Mouse (Mus musculus): ENCODE results near the gene Rangrf. TPM values are rescaled to one million over a fixed set of nuclear protein-coding genes. Genes with fewer than 3 reads are reported as not detected.
"Not testable (repeated sequence)": the region's sequence is repeated elsewhere in the genome, so short reads cannot be mapped to it uniquely, and the experiment has no call there.

The Rangrf gene
- polyA plus RNA-seq, 1 experiment from 2014 or later, result 71.8 TPM

DNA sequence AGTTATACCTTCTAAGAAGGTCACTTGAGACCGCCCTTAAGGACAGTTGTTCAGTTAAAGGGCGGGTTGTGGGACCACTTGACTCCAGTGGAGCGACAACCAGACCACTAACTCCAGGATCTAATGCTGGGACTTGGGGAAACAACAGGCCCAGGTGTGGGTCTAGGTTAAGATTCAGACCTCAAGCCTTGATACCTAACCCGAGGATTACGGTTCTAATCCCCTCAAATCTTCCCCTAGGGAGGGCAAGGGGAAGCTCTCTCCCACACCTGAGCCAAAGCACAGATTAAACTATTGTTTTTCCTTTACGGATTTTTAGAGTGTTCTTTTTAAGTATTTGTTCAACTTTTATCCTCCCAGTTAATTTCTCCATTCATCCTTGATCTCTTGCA is 930 bp downstream of the Rangrf start:
- Histone ChIP-seq H3K4me3 (ENCODE audit: control insufficient read depth in 1 of 2, insufficient read depth in 1 of 2, low read depth in 1 of 2, low read length in 2 of 2) (peak overlapping the region; percentile 48 to 61), H3K9ac (ENCODE audit: low read length) (peak overlapping the region; percentile 60), H3K27me3 (ENCODE audit: control insufficient read depth, insufficient read depth, low read length) (no peaks in the 10 kb centered on the region), H3K27ac (replicated peaks in 1 of 2; ENCODE audit: control insufficient read depth in 1 of 2, insufficient read depth in 1 of 2, low read depth in 2 of 2, low read length in 2 of 2) (no peak overlapping the region), H3K4me2 (ENCODE audit: low read length) (peak overlapping the region; percentile 76), H3K4me1 (ENCODE audit: control insufficient read depth in 2 of 2, insufficient read depth in 2 of 2, low read length in 2 of 2) (peaks cover 27 to 29% of the 10 kb centered on the region in 2 experiments), H3K36me3 (ENCODE audit: control insufficient read depth, insufficient read depth, low read length) (no peaks in the 10 kb centered on the region), H3K9me3 (ENCODE audit: control insufficient read depth, low read length) (no peaks in the 10 kb centered on the region)
- ATAC-seq (ENCODE audit: insufficient number of reproducible peaks, insufficient read depth, low FRiP score, low read depth), result no peak
- 26% methylated on average over 6 of the region's 6 CpGs for WGBS

DNA sequence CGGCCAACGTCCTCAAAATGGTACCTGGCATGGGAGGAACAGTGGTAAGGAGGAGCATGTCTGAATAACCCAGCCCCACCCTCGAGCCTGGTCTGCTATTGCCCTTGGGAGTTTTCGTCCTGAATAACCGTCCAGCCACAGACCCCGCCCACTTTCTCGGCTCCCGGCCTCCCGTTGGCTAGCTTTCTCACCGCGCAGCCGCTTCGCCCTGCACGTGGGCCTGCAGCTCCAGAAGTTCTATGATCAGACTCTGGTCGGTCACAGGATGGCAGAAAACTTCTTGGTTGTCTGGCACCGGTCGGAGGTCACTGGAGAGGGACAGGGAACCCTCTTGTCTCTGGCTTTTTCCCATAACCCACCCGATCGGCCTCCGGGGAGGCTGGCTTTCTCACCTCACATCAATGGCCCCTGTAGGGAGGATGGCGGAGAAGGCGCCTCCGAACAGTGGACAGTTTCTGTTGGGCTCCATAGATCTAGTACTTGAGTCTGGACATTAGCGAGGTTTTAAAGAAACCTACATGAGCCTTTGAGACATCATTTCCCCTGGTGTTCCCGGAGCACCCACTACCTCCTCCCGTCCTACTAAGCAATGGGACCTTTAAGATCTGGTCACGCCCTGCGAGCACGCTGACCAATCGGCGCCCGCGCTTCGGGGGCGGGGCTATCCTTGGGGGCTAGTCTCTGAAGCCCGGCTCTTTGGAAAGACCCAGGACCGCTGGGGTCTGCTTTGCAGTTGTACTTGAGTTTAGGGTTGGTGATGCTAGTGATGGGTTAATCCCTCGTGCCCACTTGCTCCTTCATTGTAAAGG is 1.5 kb downstream of the Rangrf start:
- not testable (repeated sequence) for H3K36me3 ChIP-seq (ENCODE audit: control insufficient read depth, insufficient read depth, low read length); H3K9me3 ChIP-seq (ENCODE audit: control insufficient read depth, low read length); H3K27me3 ChIP-seq (ENCODE audit: control insufficient read depth, insufficient read depth, low read length)
- Histone ChIP-seq H3K27ac (replicated peaks in 1 of 2; ENCODE audit: control insufficient read depth in 1 of 2, insufficient read depth in 1 of 2, low read depth in 2 of 2, low read length in 2 of 2) (peak overlapping the region; percentile 26 to 49; a peak in 1 of 4 replicates), H3K4me3 (ENCODE audit: control insufficient read depth in 1 of 2, insufficient read depth in 1 of 2, low read depth in 1 of 2, low read length in 2 of 2) (peak overlapping the region; percentile 48 to 61), H3K4me1 (ENCODE audit: control insufficient read depth in 2 of 2, insufficient read depth in 2 of 2, low read length in 2 of 2) (peaks cover 28 to 29% of the 10 kb centered on the region in 2 experiments), H3K4me2 (ENCODE audit: low read length) (peak overlapping the region; percentile 76), H3K9ac (ENCODE audit: low read length) (peak overlapping the region; percentile 64)
- under 1% methylated on average over 37 of the region's 38 CpGs for WGBS
- ATAC-seq (ENCODE audit: insufficient number of reproducible peaks, insufficient read depth, low FRiP score, low read depth), result peak; percentile 77

DNA sequence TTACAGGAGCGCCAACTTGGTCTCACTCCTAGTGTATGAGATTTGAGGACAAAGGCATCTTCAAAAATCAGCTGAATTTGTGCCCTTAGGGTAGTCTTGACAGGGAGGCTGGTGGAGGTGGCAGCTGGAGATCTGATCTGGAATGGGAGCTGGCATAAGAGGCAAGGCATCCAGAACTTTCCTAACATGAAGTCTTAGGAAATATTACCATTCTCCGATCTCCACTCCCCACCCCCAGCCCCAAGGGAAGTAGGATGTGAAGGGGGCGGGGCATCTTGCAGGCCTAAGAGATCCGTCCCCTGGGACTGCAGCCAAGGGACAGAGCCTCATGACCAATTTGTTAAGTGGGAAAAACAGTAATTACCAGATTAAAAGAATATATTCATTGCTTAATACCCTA is 4.8 kb downstream of the Rangrf start:
- H3K4me3 ChIP-seq (ENCODE audit: control insufficient read depth in 1 of 2, insufficient read depth in 1 of 2, low read depth in 1 of 2, low read length in 2 of 2), result no peak overlapping the region
- no peak for ATAC-seq (ENCODE audit: insufficient number of reproducible peaks, insufficient read depth, low FRiP score, low read depth)
- no peak overlapping the region for H3K9ac ChIP-seq (ENCODE audit: low read length)
- no peaks in the 10 kb centered on the region for H3K9me3 ChIP-seq (ENCODE audit: control insufficient read depth, low read length)
- H3K4me1 ChIP-seq (ENCODE audit: control insufficient read depth in 2 of 2, insufficient read depth in 2 of 2, low read length in 2 of 2), result peaks cover 33 to 37% of the 10 kb centered on the region in 2 experiments
- no peak overlapping the region for H3K4me2 ChIP-seq (ENCODE audit: low read length)
- no peaks in the 10 kb centered on the region for H3K36me3 ChIP-seq (ENCODE audit: control insufficient read depth, insufficient read depth, low read length)
- 63% methylated on average over 4 of the region's 4 CpGs for WGBS
- H3K27ac ChIP-seq (replicated peaks in 1 of 2; ENCODE audit: control insufficient read depth in 1 of 2, insufficient read depth in 1 of 2, low read depth in 2 of 2, low read length in 2 of 2), result no peak overlapping the region
- no peaks in the 10 kb centered on the region for H3K27me3 ChIP-seq (ENCODE audit: control insufficient read depth, insufficient read depth, low read length)

DNA sequence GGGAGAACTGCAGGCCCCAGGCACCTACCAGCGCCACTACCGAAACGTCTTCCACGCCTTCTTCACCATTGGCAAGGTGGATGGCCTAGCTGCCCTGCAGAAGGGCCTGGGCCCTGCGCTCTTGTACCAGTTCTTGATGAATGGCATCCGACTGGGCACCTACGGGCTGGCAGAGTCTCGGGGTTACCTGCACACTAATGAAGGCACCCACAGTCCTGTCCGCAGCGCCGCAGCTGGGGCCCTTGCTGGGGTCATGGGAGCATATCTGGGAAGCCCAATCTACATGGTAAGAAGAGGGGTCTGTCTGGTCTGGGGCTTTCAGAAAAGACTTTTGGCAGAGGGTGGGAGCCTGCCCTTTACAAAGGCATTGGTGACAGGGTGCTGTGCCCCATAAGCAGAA is 6.2 kb downstream of the Rangrf start:
- WGBS, result 85% methylated on average over 11 of the region's 11 CpGs
- no peak for ATAC-seq (ENCODE audit: insufficient number of reproducible peaks, insufficient read depth, low FRiP score, low read depth)
- H3K4me1 ChIP-seq (ENCODE audit: control insufficient read depth in 2 of 2, insufficient read depth in 2 of 2, low read length in 2 of 2), result peaks cover 29 to 37% of the 10 kb centered on the region in 2 experiments
- no peak overlapping the region for H3K9ac ChIP-seq (ENCODE audit: low read length)
- H3K27me3 ChIP-seq (ENCODE audit: control insufficient read depth, insufficient read depth, low read length), result no peaks in the 10 kb centered on the region
- no peak overlapping the region for H3K4me2 ChIP-seq (ENCODE audit: low read length)
- no peak overlapping the region for H3K4me3 ChIP-seq (ENCODE audit: control insufficient read depth in 1 of 2, insufficient read depth in 1 of 2, low read depth in 1 of 2, low read length in 2 of 2)
- no peak overlapping the region for H3K27ac ChIP-seq (replicated peaks in 1 of 2; ENCODE audit: control insufficient read depth in 1 of 2, insufficient read depth in 1 of 2, low read depth in 2 of 2, low read length in 2 of 2)
- H3K36me3 ChIP-seq (ENCODE audit: control insufficient read depth, insufficient read depth, low read length), result no peaks in the 10 kb centered on the region
- H3K9me3 ChIP-seq (ENCODE audit: control insufficient read depth, low read length), result no peaks in the 10 kb centered on the region

DNA sequence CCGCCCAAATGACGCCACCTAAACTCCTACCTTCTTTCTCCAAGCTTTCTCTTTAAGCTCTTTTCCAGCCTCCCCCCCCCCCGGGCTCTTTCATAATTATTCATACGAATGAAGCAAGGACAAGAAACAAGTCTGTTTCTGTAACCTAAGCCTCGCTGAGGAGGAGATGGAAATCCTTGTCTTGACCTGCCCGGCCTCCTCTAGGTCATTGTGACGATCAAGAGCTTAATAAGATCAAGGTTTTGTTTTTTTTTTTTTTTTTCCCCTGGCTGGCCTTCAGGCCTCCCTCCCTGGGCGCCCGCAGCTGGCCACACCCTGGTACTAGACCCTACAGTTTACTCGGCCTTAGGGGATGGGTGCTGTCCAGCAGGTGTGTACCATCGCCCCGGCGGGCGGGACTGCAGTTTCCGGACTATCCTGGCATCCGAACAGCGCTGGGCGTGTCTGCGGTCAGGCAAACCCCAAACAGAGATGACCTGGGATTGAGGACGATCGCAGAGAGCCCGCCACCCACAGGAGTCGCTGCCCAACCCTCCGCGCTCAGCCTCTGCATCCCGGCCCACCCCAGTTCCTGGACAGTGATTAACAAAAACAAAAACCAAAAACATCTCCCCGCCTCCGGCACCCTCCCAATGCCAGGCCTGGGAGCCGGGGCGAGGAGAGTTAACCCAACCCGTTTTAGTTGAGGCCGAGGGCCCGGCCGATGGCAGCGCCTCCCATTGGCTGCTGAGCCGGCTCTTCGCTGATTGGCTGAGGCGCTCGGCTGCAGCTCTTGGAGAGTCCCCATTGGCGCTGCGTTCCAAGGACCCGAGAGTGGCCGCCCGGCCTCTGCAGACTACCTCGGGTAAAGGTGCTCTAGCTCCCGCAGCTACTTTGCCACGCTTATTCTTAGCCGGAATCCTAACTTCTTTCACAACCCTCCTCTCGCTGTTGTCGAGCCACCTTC is 7.4 kb downstream of the Rangrf start, which contains the start of gene Slc25a35:
TSS of gene Slc25a35 (plus strand) at position 795 of the 946 bp plus-strand sequence.
- peaks cover 24 to 32% of the 10 kb centered on the region in 2 experiments for H3K4me1 ChIP-seq (ENCODE audit: control insufficient read depth in 2 of 2, insufficient read depth in 2 of 2, low read length in 2 of 2)
- H3K4me2 ChIP-seq (ENCODE audit: low read length), result peak within 1 kb of the TSS; percentile 90
- no peak within 1 kb of the TSS for H3K27ac ChIP-seq (replicated peaks in 1 of 2; ENCODE audit: control insufficient read depth in 1 of 2, insufficient read depth in 1 of 2, low read depth in 2 of 2, low read length in 2 of 2)
- ATAC-seq (ENCODE audit: insufficient number of reproducible peaks, insufficient read depth, low FRiP score, low read depth), result peak; percentile 86
- peak within 1 kb of the TSS; percentile 56 to 61 for H3K4me3 ChIP-seq (ENCODE audit: control insufficient read depth in 1 of 2, insufficient read depth in 1 of 2, low read depth in 1 of 2, low read length in 2 of 2)
- H3K9me3 ChIP-seq (ENCODE audit: control insufficient read depth, low read length), result no peaks in the 10 kb centered on the region
- peak within 1 kb of the TSS; percentile 70 for H3K9ac ChIP-seq (ENCODE audit: low read length)
- no peaks in the 10 kb centered on the region for H3K36me3 ChIP-seq (ENCODE audit: control insufficient read depth, insufficient read depth, low read length)
- H3K27me3 ChIP-seq (ENCODE audit: control insufficient read depth, insufficient read depth, low read length), result no peaks in the 10 kb centered on the region
- WGBS, result 1% methylated on average over 50 of the region's 50 CpGs

DNA sequence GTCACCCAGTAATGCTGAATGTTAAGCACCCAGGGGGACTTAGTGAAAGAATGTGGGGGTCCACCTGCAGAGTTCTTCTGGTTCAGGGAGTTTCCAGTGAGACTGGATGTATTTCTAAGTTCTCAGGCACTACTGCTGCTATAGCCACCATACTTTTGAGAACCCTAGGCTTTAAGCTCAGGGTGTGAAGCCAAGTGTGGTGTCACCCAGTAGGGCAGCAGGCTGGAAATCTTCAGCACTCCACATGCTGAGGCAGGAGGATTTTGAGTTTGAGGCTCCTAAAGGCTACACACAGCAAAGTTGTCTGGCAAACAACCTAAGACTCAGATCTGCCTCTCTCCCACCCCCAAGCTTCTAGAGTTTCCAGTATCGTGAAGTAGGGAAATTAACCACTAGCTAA is 8.4 kb downstream of the Rangrf start:
- Histone ChIP-seq H3K36me3 (ENCODE audit: control insufficient read depth, insufficient read depth, low read length) (no peaks in the 10 kb centered on the region), H3K27ac (replicated peaks in 1 of 2; ENCODE audit: control insufficient read depth in 1 of 2, insufficient read depth in 1 of 2, low read depth in 2 of 2, low read length in 2 of 2) (no peak overlapping the region), H3K9ac (ENCODE audit: low read length) (0 out of 2 replicates have a peak overlapping the region, but pooled peaks have one; percentile 70), H3K27me3 (ENCODE audit: control insufficient read depth, insufficient read depth, low read length) (no peaks in the 10 kb centered on the region), H3K4me3 (ENCODE audit: control insufficient read depth in 1 of 2, insufficient read depth in 1 of 2, low read depth in 1 of 2, low read length in 2 of 2) (no peak overlapping the region), H3K4me2 (ENCODE audit: low read length) (0 out of 2 replicates have a peak overlapping the region, but pooled peaks have one; percentile 90), H3K4me1 (ENCODE audit: control insufficient read depth in 2 of 2, insufficient read depth in 2 of 2, low read length in 2 of 2) (peaks cover 17 to 26% of the 10 kb centered on the region in 2 experiments), H3K9me3 (ENCODE audit: control insufficient read depth, low read length) (no peaks in the 10 kb centered on the region)
- WGBS, result 24% methylated on average over 1 of the region's 1 CpGs
- ATAC-seq (ENCODE audit: insufficient number of reproducible peaks, insufficient read depth, low FRiP score, low read depth), result no peak

GRCm38 (mm10) chr11:68965845-68966244 is 9.1 kb downstream of the Rangrf start:
- 29% methylated on average over 3 of the region's 3 CpGs for WGBS
- Histone ChIP-seq H3K27me3 (ENCODE audit: control insufficient read depth, insufficient read depth, low read length) (no peaks in the 10 kb centered on the region), H3K4me1 (ENCODE audit: control insufficient read depth in 2 of 2, insufficient read depth in 2 of 2, low read length in 2 of 2) (peaks cover 10 to 19% of the 10 kb centered on the region in 2 experiments), H3K4me3 (ENCODE audit: control insufficient read depth in 1 of 2, insufficient read depth in 1 of 2, low read depth in 1 of 2, low read length in 2 of 2) (no peak overlapping the region), H3K36me3 (ENCODE audit: control insufficient read depth, insufficient read depth, low read length) (no peaks in the 10 kb centered on the region), H3K9ac (ENCODE audit: low read length) (no peak overlapping the region), H3K27ac (replicated peaks in 1 of 2; ENCODE audit: control insufficient read depth in 1 of 2, insufficient read depth in 1 of 2, low read depth in 2 of 2, low read length in 2 of 2) (no peak overlapping the region), H3K9me3 (ENCODE audit: control insufficient read depth, low read length) (no peaks in the 10 kb centered on the region), H3K4me2 (ENCODE audit: low read length) (no peak overlapping the region)
- no peak for ATAC-seq (ENCODE audit: insufficient number of reproducible peaks, insufficient read depth, low FRiP score, low read depth)
